Mouse (Mus musculus) hindbrain, embryonic 11.5 days (tissue): ENCODE measurements around the gene 1700113H08Rik. TPM values are rescaled to one million over a fixed set of nuclear protein-coding genes. Genes with fewer than 3 reads are reported as not detected.

Experiments used
- ATAC-seq: fragments of 200-750 bp; cut with Nextera tagmentation; 2 replicates; pipeline ENCODE4 v1.8.0; 2017; ENCODE audit warnings: mild to moderate bottlenecking, moderate TSS enrichment, moderate library complexity; ENCODE audit not compliant: low FRiP score
- DNase-seq: peaks from one replicate; pipeline ENCODE4 v3.0.0-alpha.2; 2015; ENCODE audit warnings: low spot score
- H3K27ac ChIP-seq: fragments of 300-500 bp; sonication (generic); 2 replicates; pipeline ENCODE4 v1.5.1; 2014; ENCODE audit warnings: mild to moderate bottlenecking, low read depth, low read length
- H3K27me3 ChIP-seq: fragments of 300-500 bp; sonication (generic); 2 replicates; pipeline ENCODE4 v1.6.1; 2014; ENCODE audit warnings: mild to moderate bottlenecking, low read length, moderate library complexity, mixed read lengths; ENCODE audit not compliant: control insufficient read depth, insufficient read depth
- H3K36me3 ChIP-seq: fragments of 300-500 bp; sonication (generic); 2 replicates; pipeline ENCODE4 v1.6.1; 2014; ENCODE audit warnings: mild to moderate bottlenecking, low read length, moderate library complexity, mixed read lengths; ENCODE audit not compliant: control insufficient read depth, insufficient read depth
- H3K4me1 ChIP-seq: fragments of 300-500 bp; sonication (generic); replicated peaks from 2 replicates; pipeline ENCODE4 v1.6.1; 2014; ENCODE audit warnings: low read length, mixed read lengths; ENCODE audit not compliant: control insufficient read depth, insufficient read depth
- H3K4me2 ChIP-seq: fragments of 300-500 bp; sonication (generic); replicated peaks from 2 replicates; pipeline ENCODE4 v1.6.1; 2014; ENCODE audit warnings: mild to moderate bottlenecking, low read depth, low read length
- H3K4me3 ChIP-seq: fragments of 300-500 bp; sonication (generic); 2 replicates; pipeline ENCODE4 v1.5.1; 2014; ENCODE audit warnings: low read depth, low read length
- H3K9ac ChIP-seq: fragments of 300-500 bp; sonication (generic); 2 replicates; pipeline ENCODE4 v1.6.1; 2014; ENCODE audit warnings: low read depth, low read length
- H3K9me3 ChIP-seq: fragments of 300-500 bp; sonication (generic); 2 replicates; pipeline ENCODE4 v1.6.1; 2016; ENCODE audit warnings: low read length; ENCODE audit not compliant: control insufficient read depth
- WGBS: fragments of 180-500 bp; shearing (Covaris S2); extraction: QIAGEN DNeasy Blood & Tissue Kit; methylation state at CpG from one replicate; pipeline ENCODE4 v1.1.7; 2014; 5-methylcytosine and 5-hydroxymethylcytosine counted together
- polyA plus RNA-seq: library from polyadenylated mRNA; unstranded; fragments of >200 nt; fragmentation: Nextera tagmentation; extraction: Ambion mirVana; gene quantifications from 2 replicates; pipeline ENCODE4 v1.2.1, GENCODE M21; 2014

Gene 1700113H08Rik
- polyA plus RNA-seq, result 0.14 and 0.42 TPM in 2 replicates

DNA sequence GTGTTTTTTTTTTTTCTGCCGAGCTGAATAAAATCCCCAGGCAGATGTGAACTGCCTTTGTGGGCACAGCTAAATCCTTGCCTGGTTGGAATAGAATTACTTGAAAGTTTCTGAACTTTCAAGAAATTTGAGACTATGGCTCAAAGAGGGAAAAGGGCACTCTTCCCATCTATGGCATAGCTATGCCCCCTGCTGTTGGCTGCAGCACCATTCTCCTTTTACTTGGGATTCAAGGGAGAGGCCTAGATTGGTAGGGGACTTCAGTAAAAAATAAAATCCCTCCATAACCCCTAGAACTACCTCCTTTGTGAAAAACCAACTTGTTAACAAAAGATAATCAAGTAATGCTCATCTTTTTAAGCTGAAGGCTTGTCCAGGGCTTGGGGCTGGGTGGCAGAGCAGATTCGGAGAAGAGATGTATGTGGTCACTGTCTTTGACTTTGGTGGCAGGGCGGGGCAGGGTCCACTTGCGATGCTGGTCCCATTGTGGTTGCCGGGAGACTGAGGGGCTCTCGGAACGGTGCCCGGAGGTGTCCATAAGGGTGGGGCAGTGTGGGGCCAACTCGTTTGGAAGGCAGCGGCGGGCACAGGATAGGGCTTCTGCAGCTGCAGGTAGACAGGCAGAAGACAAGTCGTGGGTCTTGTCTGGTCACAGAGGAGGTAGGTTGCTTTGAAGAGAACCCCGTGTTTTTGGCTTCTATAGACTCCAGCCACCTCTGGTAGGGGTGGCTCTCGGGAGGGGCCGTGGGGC, at the start of gene 1700113H08Rik:
Gene 1700113H08Rik, plus strand, starts transcription at position 546 of the 751 bp plus-strand sequence.
- 5% methylated on average over 15 of the region's 15 CpGs for WGBS
- Histone ChIP-seq H3K36me3 (no peaks in the 10 kb centered on the region), H3K9me3 (no peaks in the 10 kb centered on the region), H3K9ac (peak within 1 kb of the TSS; percentile 45), H3K27me3 (no peaks in the 10 kb centered on the region), H3K4me1 (no peaks in the 10 kb centered on the region), H3K4me2 (peak within 1 kb of the TSS; percentile 55), H3K4me3 (peak within 1 kb of the TSS; percentile 39), H3K27ac (peak within 1 kb of the TSS; percentile 86)
- DNase-seq, result peak; percentile 58
- peak; percentile 71 for ATAC-seq

DNA sequence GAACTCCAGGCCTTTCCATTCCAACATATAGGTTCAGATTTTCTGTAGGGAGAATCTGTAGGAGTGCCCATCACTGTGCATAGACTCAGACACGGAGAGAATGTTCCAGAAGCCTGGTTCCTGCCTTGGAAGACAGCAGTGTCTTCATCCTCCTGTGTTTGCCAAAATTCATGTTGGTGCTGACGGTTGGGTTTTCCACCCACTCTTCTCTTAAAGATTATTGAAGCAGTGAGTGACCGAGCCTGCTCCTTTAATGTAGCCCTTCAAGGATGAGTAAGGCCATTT, 49.7 kb upstream of the 1700113H08Rik start:
- no peak for DNase-seq
- WGBS, result 84% methylated on average over 3 of the region's 3 CpGs
- no peak for ATAC-seq
- Histone ChIP-seq H3K9me3 (no peaks in the 10 kb centered on the region), H3K27me3 (no peaks in the 10 kb centered on the region), H3K4me1 (no peaks in the 10 kb centered on the region), H3K27ac (no peak overlapping the region), H3K9ac (no peak overlapping the region), H3K36me3 (no peaks in the 10 kb centered on the region), H3K4me3 (no peak overlapping the region), H3K4me2 (no peak overlapping the region)

DNA sequence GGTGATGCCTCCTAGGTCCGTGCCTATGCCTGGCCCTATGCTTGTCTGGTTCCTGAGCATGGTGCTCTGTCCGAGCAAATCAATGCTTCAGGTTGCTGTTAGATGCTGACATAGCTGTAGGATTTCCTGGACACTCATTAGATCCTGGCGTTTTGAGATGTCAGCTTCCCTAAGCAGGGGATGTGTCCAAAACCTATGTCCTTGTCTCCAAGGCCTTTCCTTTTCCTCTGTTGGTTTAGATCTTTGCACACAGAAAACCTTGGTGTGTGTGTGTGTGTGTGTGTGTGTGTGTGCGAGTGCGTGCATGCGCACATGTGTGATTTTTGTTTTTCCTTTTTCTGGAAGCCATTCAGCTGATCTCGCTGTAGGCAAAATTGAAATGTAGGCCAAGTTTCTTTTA, 45.8 kb upstream of the 1700113H08Rik start:
- H3K36me3 ChIP-seq, result no peaks in the 10 kb centered on the region
- no peak for ATAC-seq
- no peak for DNase-seq
- WGBS, result 86% methylated on average over 7 of the region's 7 CpGs
- no peaks in the 10 kb centered on the region for H3K9me3 ChIP-seq
- H3K4me3 ChIP-seq, result no peak overlapping the region
- no peaks in the 10 kb centered on the region for H3K27me3 ChIP-seq
- H3K4me2 ChIP-seq, result no peak overlapping the region
- no peak overlapping the region for H3K27ac ChIP-seq
- no peak overlapping the region for H3K9ac ChIP-seq
- H3K4me1 ChIP-seq, result no peaks in the 10 kb centered on the region

DNA sequence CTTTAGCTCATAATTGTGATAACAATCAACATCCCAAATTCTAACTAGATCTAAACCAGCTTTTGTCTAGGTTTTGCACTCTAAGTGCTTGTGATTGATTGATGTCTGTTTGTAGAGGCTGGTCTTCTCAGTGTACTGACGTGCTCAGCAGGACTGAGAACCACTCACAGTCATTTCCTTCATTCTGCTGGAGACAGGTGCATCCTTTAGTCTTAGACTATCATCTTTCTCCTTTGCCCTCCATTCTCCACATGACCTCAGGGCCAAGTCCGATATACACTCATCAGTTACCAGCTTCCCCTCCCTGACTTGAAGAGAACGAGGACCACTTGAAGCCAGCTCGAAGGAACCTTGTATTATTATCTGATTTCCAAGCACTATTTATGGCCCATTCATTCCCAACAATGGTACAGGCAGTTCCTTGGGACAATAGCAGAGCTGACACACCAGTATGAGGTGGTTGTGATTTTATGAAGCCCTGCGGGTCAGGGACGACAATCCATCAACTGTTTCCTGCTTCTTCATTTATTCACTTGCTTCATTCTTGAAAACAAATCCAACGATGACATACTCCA, 43.4 kb upstream of the 1700113H08Rik start:
- Histone ChIP-seq H3K27ac (no peak overlapping the region), H3K4me3 (no peak overlapping the region), H3K27me3 (no peaks in the 10 kb centered on the region), H3K36me3 (no peaks in the 10 kb centered on the region), H3K4me2 (no peak overlapping the region), H3K9me3 (no peaks in the 10 kb centered on the region), H3K9ac (no peak overlapping the region), H3K4me1 (no peaks in the 10 kb centered on the region)
- ATAC-seq (no peak), DNase-seq (no peak)
- WGBS, result 72% methylated on average over 7 of the region's 7 CpGs

DNA sequence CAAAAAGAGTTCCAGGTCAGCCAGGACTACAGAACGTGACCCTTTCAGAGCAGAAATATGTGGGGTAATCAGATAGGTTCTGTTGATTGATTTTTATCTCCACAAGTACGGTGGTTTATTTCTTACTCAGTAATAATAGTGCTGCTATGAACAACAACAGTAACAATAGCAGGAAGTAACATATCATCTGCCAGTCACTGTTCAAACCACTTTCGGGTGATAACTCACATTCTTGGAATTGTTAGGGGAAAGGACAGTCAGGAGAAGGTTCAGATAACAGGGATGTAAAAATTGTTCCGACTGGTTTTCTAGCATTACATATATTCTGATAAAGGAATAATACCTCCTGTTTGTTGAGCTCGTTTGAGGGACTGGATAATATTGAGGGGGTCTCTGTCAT, 42.4 kb upstream of the 1700113H08Rik start:
- no peak overlapping the region for H3K9ac ChIP-seq
- H3K9me3 ChIP-seq, result no peaks in the 10 kb centered on the region
- H3K4me1 ChIP-seq, result no peaks in the 10 kb centered on the region
- ATAC-seq (no peak), DNase-seq (no peak)
- H3K27ac ChIP-seq, result no peak overlapping the region
- H3K27me3 ChIP-seq, result no peaks in the 10 kb centered on the region
- 73% methylated on average over 5 of the region's 5 CpGs for WGBS
- H3K4me2 ChIP-seq, result no peak overlapping the region
- H3K36me3 ChIP-seq, result no peaks in the 10 kb centered on the region
- no peak overlapping the region for H3K4me3 ChIP-seq

DNA sequence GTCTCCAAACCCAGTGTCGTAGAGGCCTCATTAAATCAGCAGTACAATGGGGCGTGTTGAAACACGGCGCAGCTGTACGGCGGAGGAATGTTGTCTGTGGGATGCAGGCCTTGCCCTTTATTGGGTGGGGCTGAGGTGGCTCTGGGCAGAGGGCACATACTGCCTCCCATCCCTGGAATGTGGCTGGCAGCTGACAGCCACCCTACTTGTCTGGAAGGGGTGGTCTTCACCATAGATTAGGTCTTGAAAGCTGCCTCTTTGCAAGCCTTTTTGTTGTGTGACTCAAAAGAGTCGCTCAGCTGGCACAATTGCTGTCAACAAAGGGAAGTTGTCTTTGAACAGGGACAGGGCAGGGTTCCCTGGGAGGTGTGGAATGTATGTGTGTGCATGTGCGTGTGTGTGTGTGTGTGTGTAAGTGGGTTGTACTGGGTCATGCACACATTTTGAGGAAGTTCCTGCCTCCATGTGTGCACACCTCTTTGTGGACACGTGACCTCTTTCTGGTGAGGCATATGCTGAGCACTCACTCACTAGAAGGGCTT, 41.6 kb upstream of the 1700113H08Rik start:
- 28% methylated on average over 9 of the region's 9 CpGs for WGBS
- Histone ChIP-seq H3K27ac (no peak overlapping the region), H3K4me3 (no peak overlapping the region)

DNA sequence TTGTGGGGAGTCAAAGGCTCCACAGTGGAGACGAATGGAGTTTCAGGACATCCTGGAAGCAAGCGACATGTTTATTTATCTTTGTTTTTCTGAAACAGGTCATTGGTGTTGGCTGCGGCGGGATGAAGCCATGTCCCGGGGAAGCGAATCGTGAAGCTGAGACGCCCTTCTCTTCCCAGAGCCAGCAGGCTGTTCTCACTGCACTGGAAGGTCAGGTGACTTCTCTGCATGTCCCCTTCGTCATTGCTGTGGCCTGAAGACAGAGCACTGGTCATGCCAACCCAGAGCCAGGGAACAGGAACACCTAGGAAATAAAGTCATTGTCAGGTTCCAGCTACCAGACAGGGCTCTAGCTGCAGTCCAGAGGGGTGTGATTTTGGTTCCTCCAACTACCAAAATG, 39.0 kb upstream of the 1700113H08Rik start:
- H3K4me2 ChIP-seq, result no peak overlapping the region
- ATAC-seq (no peak), DNase-seq (no peak)
- H3K9ac ChIP-seq, result no peak overlapping the region
- H3K36me3 ChIP-seq, result no peaks in the 10 kb centered on the region
- H3K27ac ChIP-seq, result no peak overlapping the region
- H3K4me1 ChIP-seq, result no peaks in the 10 kb centered on the region
- H3K27me3 ChIP-seq, result no peaks in the 10 kb centered on the region
- no peaks in the 10 kb centered on the region for H3K9me3 ChIP-seq
- WGBS, result 66% methylated on average over 9 of the region's 9 CpGs
- no peak overlapping the region for H3K4me3 ChIP-seq

More for the DNA sequence above, 41.6 kb upstream of the 1700113H08Rik start:
- DNase-seq, result peak; percentile 50
- Histone ChIP-seq H3K4me2 (no peak overlapping the region), H3K36me3 (no peaks in the 10 kb centered on the region), H3K27me3 (no peaks in the 10 kb centered on the region), H3K9me3 (no peaks in the 10 kb centered on the region), H3K9ac (no peak overlapping the region), H3K4me1 (no peaks in the 10 kb centered on the region)
- peak; percentile 82 for ATAC-seq

DNA sequence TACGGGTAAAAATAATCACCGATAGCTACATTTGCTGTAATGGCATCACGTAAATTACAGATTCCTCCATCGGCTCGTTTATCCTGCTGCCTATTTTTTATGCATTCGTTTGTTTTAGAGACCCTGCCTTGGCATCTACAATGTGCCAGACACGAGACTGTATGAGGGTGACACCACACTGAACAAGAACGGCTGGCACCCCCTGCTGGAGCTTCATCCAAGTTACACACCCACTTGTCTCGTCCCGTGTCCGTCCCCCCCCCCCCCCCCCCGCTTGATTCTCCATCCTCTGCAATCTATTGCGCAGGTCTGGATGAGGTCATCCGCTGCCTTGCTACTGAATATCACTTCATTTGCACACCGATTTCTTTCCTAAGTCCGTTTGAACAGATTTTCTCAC, 37.1 kb upstream of the 1700113H08Rik start:
- Histone ChIP-seq H3K9me3 (no peaks in the 10 kb centered on the region), H3K4me1 (no peaks in the 10 kb centered on the region), H3K27ac (no peak overlapping the region), H3K36me3 (no peaks in the 10 kb centered on the region), H3K27me3 (no peaks in the 10 kb centered on the region), H3K4me3 (no peak overlapping the region), H3K9ac (no peak overlapping the region), H3K4me2 (no peak overlapping the region)
- ATAC-seq, result 0 out of 2 replicates have a peak, but pooled peaks have one; percentile 18
- peak; percentile 60 for DNase-seq
- WGBS, result 73% methylated on average over 15 of the region's 16 CpGs

DNA sequence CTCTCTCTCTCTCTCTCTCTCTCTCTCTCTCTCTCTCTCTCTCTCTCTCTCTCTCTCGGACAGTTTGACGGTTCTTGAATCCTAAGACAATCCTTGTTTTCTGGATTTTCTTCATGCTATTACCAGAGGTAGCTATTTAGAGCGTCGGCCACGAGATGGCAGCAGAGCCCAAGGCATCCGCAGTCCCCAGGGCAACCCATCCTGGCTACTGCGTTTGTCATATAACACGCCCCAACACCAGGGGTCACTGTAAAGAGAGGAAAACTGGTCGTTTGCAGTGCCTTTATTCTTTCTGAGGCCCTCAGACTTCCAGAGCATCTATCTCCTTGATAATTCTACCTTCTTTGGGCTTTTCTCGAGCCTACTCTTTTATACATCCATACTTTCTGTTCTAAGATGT, 33.0 kb upstream of the 1700113H08Rik start:
- peak; percentile 88 for ATAC-seq
- no peak overlapping the region for H3K9ac ChIP-seq
- H3K4me3 ChIP-seq, result no peak overlapping the region
- DNase-seq, result peak; percentile 95
- no peaks in the 10 kb centered on the region for H3K4me1 ChIP-seq
- H3K27me3 ChIP-seq, result no peaks in the 10 kb centered on the region
- no peaks in the 10 kb centered on the region for H3K36me3 ChIP-seq
- H3K27ac ChIP-seq, result no peak overlapping the region
- 1% methylated on average over 9 of the region's 10 CpGs for WGBS
- H3K4me2 ChIP-seq, result no peak overlapping the region
- H3K9me3 ChIP-seq, result no peaks in the 10 kb centered on the region
